Mouse (Mus musculus) bone marrow, adult 2 months (tissue): ENCODE results near the gene Anks1b. TPM values are rescaled to one million over a fixed set of nuclear protein-coding genes. Genes with fewer than 3 reads are reported as not detected.

Experiments
- H3K27ac ChIP-seq: fragments of 200-500 bp; 2 replicates; pipeline ENCODE4 v1.5.1; 2012; ENCODE audit warnings: low read depth, mild to moderate bottlenecking, control low read depth, inconsistent platforms, low read length; ENCODE audit not compliant: control insufficient read depth, poor library complexity, insufficient read depth
- H3K4me1 ChIP-seq: fragments of 200-500 bp; 2 replicates; pipeline ENCODE4 v1.6.1; 2011; ENCODE audit warnings: low read length; ENCODE audit not compliant: control insufficient read depth, insufficient read depth
- H3K4me3 ChIP-seq: fragments of 200-500 bp; replicated peaks from 2 replicates; pipeline ENCODE3; 2011; ENCODE audit warnings: mild to moderate bottlenecking, low read depth, low read length, control low read depth; ENCODE audit not compliant: control insufficient read depth
- CTCF ChIP-seq: fragments of 200-500 bp; IDR thresholded peaks from 2 replicates; pipeline ENCODE4 v1.5.1; 2011; ENCODE audit warnings: low read length, control low read depth; ENCODE audit not compliant: control insufficient read depth, insufficient read depth
- POLR2A ChIP-seq: fragments of 200-500 bp; IDR thresholded peaks from 2 replicates; pipeline ENCODE4 v1.6.1; 2011; ENCODE audit warnings: low read depth, mild to moderate bottlenecking, control low read depth, low read length, borderline replicate concordance; ENCODE audit not compliant: control insufficient read depth
- WGBS: fragments of 180-500 bp; shearing (Covaris S2); methylation state at CpG from one replicate; pipeline ENCODE4 v1.1.7; 2018; 5-methylcytosine and 5-hydroxymethylcytosine counted together
- polyA plus RNA-seq: library from polyadenylated mRNA; stranded (reverse); fragments of >200 nt; gene quantifications from 2 replicates; pipeline ENCODE4 v1.2.4, GENCODE M21; 2011; ENCODE audit warnings: low replicate concordance; ENCODE audit not compliant: missing spikeins, insufficient read depth, insufficient read length

Gene Anks1b
- polyA plus RNA-seq, 1 experiment: not detected

DNA sequence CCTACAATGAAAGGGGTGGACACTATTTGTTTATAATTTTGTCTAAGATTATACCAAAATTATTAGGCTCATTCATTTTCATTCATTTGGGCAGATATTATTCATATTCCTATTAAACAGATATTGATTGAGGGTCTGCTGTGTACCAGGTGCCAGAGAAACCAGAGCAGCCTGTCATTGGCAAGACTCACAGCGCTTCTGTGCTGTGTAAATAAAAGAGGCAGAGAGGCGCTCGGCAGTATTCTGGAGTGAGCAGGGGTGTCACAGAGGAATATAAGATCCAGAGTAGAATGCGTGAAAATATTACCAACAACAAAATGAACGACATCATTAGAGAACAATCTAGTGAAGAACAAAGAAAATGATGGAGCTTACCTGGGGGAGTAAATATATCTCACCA, 878.6 kb downstream of the Anks1b start:
- WGBS: 83% methylated on average over 5 of the region's 5 CpGs
- no peak for TF ChIP-seq POLR2A
- no peak for TF ChIP-seq CTCF
- H3K4me1 ChIP-seq: no peaks in the 10 kb centered on the region

DNA sequence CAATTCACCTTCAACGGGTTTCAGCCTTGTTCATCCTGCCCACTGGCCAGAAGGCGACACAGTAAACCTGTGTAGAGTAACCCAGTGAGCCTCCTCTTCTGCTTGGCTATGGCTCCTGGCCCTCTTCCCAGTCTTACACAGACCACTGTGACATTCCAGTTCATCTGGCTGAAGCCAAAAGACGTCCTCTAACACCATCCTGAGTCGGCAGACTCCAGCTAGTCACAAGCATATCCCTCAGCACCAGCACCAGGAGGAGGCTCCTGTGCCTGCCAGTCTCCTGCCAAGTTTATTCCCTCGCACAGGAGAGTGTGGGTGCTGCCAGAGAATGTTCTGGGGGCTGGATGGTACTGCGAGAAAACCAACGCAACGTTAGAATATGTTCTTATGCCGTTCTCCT, 879.8 kb downstream of the Anks1b start:
- TF ChIP-seq POLR2A: no peak
- no peak for TF ChIP-seq CTCF
- WGBS: 70% methylated on average over 9 of the region's 9 CpGs
- H3K4me3 ChIP-seq: no peak overlapping the region
- no peaks in the 10 kb centered on the region for H3K4me1 ChIP-seq
- no peak overlapping the region for H3K27ac ChIP-seq

More for the DNA sequence above, 878.6 kb downstream of the Anks1b start:
- H3K4me3 ChIP-seq: no peak overlapping the region
- H3K27ac ChIP-seq: no peak overlapping the region

DNA sequence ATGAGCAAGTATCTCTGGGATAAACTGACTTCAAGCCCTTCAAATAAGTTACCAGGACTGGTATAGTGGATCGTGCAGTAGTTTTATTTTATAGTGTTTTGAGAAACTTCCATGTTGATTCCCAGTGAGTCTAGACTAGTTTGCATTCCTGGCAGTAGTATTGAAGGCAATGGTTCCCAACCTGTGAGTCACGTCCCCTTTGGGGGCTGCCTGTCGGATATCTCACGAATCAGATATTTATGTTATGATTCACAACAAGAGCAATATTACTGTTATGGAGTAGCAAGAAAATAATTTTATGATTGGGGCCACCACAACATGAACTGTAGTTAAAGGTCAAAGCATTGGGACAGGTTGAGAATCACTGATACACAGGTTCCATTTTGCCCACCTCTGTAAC, 884.5 kb downstream of the Anks1b start:
- no peak overlapping the region for H3K27ac ChIP-seq
- no peaks in the 10 kb centered on the region for H3K4me1 ChIP-seq
- no peak for TF ChIP-seq CTCF
- TF ChIP-seq POLR2A: no peak
- H3K4me3 ChIP-seq: no peak overlapping the region
- 83% methylated on average over 4 of the region's 4 CpGs for WGBS

DNA sequence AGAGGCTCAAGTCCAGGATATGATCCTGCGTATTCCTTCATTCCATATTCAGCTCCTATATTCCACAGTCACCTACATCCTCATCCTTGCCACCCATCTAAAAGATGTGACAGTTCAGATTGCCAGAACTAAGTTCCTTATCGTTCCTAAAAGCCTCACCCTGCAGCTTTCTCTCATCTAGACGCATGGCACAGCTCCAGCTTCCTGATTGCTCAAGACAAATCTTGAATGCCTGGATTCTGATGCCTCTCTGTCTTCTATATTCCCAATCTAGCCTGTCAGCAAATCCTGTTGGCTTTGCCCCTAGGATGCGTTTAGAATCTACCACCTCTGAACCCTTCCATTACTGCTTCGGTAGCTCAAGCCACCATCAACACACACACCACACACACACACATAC, 886.6 kb downstream of the Anks1b start:
- TF ChIP-seq CTCF: no peak
- no peak for TF ChIP-seq POLR2A
- Histone ChIP-seq H3K4me3 (no peak overlapping the region), H3K27ac (no peak overlapping the region), H3K4me1 (no peaks in the 10 kb centered on the region)
- WGBS: 72% methylated on average over 5 of the region's 5 CpGs

DNA sequence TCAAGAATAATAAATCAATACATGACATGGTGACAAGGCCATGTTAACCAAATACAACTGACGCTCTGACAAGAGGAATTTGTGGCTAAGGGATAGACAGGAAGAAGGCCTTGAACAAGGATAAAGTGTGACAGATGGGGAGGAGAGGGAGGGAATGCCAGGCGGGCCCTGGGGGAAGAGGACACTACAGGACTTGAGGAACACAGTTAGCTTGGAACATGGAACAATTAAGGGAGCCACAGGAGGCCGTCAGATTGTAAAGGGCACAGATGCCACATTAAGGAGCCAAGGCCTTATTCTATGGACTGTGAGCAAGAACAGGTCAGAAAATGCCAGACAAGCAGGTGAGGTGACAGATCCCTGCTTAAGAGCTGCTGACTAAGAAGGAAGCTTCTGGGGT, 893.0 kb downstream of the Anks1b start:
- no peak overlapping the region for H3K27ac ChIP-seq
- WGBS: 66% methylated on average over 3 of the region's 3 CpGs
- TF ChIP-seq POLR2A (no peak), CTCF (no peak)

DNA sequence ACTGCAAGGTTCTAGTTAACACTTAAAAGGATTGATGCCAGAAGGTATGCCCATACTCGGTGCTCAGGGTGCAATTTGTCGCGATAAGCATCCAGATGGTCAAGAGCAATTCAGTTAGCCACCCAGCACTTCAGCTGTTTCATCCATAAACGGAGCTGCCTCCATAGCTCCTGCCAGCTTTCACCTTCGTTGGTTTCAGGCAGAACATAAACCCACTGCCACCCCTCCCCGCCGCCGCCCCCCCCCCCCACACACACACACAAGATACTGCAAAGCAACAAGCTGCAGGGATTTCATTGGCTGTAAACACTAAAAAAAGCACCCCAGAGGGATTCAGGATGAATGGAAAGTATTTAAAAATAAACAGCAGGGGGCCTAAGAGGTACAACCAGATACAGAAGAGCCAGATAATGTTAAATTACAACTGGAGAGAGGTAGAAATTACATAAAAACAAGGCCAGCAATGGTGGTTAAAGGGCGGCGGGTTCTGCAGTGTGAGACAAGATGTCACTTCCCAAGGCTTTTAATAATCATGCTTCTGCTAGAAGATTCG, 897.2 kb downstream of the Anks1b start:
- H3K4me3 ChIP-seq: no peak overlapping the region
- no peak overlapping the region for H3K27ac ChIP-seq
- no peak for TF ChIP-seq CTCF
- no peaks in the 10 kb centered on the region for H3K4me1 ChIP-seq
- 26% methylated on average over 11 of the region's 11 CpGs for WGBS

More for the DNA sequence above, 893.0 kb downstream of the Anks1b start:
- no peaks in the 10 kb centered on the region for H3K4me1 ChIP-seq
- H3K4me3 ChIP-seq: no peak overlapping the region

DNA sequence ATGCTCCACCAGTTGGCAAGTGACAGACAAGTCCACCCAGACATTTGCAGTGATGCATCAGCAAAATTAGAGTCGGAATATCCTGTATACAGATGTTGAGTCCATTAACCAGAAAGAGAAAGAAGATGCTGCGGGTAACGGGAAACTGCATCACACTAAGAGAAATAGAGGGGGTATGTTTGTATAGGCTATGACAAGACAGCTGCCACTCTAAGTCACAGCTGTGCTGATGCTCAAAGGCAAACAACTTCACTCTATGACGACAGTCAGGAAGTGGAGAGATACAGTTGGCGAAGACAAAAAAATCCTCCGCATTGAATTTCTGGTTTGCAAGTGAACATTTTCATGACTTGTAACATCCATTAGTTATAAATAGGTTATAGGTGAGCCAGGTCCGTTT, 897.7 kb downstream of the Anks1b start:
- H3K27ac ChIP-seq: no peak overlapping the region
- H3K4me1 ChIP-seq: no peaks in the 10 kb centered on the region
- TF ChIP-seq POLR2A (no peak), CTCF (no peak)
- H3K4me3 ChIP-seq: no peak overlapping the region
- WGBS: 58% methylated on average over 7 of the region's 7 CpGs

DNA sequence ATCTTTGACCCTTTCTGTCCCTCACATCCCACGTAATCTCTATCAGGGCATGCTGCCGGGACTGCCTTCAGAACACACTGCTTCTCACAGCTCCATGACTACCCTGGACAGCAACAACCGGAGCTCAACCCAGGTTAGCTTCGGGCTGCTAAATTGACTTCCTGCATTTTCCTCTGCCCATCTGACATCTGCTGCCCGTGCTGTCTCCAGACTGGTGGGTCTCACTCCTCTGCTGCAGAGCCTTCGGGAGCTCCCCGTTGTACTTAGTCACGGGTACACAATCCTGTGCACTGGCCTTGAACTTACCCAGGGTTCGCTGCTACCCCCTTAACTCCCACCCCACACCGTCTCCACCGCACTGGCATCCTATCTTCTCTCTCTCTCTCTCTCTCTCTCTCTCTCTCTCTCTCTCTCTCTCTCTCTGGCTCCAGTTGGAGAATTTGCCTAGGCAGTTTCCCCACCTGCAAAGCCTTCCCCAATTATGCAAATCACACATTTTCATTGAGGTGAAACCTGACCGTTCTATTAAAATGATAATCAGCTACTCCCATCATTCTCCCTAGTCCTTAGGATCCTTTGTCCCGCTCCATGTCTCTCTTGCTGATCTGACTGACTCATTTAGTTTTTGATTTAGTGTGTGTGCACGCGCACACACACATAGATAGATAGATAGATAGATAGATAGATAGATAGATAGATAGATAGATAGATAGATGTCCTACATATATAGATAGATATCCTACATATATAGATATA, 898.3 kb downstream of the Anks1b start:
- TF ChIP-seq POLR2A (no peak), CTCF (no peak)
- H3K4me1 ChIP-seq: no peaks in the 10 kb centered on the region
- no peak overlapping the region for H3K27ac ChIP-seq
- 12% methylated on average over 15 of the region's 15 CpGs for WGBS
- H3K4me3 ChIP-seq: no peak overlapping the region
